Mouse (Mus musculus) 3134 (cell line): ENCODE measurements around the gene Gm44965.
A peak's percentile ranks its signal among the peaks of the same experiment; 100 is the strongest.
"Not testable (repeated sequence)": the region's sequence is repeated elsewhere in the genome, so short reads cannot be mapped to it uniquely, and the experiment has no call there.

Source experiments
- DNase-seq: peaks from one replicate; pipeline ENCODE4 v3.0.0-alpha.2; 2011; ENCODE audit warnings: low spot score; ENCODE audit not compliant: insufficient read length; ENCODE audit errors: extremely low read depth

Gm44965 gene

DNA sequence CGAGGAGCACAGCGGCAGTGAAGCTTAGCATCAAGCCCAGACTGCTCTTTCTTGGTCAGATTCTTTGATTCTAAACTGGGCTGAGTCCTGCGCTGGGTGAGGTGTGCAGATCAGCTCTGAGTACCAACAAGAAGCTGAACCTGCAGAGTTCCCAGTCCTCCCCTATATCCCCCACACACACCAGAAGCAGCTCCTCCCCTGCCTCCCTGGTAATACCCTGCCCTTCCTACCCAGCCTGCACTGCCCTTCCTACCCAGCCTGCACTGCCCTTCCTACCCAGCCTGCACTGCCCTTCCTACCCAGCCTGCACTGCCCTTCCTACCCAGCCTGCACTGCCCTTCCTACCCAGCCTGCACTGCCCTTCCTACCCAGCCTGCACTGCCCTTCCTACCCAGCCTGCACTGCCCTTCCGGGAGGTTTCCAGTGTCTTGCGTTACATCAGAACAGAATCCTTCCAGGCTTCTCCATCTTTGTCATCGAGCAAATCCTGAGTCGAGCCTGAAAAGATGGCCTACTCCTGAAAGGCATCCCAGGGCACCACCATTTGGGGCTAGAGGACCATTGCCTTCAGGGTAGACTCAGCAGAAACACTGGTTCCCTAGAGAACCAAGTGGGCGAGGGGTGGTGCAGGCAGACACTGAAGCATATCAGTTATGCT lies 28.6 kb downstream of the Gm44965 start:
- not testable (repeated sequence) for DNase-seq

DNA sequence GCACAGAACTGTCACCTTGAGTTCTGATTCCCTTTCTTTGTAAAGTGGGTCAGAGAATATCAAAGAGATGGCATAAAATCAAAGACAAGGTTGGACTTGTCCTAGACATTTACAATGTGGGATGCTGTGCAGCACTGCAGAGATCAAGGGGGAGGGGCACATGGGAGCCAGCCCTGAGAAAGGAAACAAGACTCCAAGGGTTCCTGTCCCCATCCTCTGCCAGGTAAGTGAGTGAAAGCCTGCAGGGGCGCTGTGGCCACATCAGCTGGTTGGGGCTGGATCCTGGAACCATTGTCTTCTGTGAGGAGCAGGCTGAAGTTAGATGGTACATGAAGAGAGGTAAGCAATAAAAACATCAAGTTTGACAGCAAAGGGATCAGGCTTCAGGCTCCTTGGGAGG lies 29.7 kb downstream of the Gm44965 start:
- DNase-seq = no peak

DNA sequence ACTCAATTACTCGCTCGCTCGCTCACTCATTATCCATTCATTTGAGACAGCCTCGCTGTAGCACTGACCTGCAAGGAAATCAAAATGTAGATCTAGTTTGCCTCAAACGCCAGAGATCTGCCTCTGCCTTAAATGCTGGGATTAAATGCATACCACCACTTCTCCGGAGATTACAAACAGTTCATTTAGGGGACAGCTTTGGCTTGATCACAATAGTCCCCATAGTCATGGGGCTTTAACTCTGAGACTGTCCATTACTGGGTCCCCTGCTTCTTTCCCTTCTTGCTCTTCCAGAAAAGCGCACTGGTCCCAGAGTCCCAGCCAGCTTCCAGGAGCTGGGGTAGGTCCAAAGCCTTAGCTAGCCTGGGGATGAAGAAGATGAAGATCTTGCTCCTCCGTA lies 32.7 kb downstream of the Gm44965 start, which contains the start of gene AI854703:
Gene AI854703 (plus strand): TSS at position 301 of the 400 bp plus-strand sequence.
- no peak for DNase-seq

DNA sequence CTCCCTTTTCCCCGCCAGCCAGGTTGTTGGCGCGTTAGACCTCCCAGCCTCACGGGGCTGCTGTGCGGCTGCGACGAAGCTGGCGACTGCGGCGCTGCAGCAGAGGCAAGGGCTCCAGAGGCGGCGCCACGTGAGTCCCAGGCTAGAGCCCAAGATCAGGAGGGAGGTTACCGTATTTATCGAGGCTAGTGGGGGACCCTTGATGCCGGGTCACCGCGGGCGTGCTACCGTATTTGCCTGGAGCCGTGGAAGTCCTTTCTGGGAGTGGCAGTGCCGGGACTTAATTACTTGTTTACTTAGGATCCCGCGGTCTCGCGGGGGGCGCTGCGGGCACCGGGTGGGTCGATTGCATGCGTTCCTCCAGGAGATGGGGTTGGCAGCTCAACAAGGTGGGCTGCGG lies 33.2 kb downstream of the Gm44965 start:
- DNase-seq = no peak

DNA sequence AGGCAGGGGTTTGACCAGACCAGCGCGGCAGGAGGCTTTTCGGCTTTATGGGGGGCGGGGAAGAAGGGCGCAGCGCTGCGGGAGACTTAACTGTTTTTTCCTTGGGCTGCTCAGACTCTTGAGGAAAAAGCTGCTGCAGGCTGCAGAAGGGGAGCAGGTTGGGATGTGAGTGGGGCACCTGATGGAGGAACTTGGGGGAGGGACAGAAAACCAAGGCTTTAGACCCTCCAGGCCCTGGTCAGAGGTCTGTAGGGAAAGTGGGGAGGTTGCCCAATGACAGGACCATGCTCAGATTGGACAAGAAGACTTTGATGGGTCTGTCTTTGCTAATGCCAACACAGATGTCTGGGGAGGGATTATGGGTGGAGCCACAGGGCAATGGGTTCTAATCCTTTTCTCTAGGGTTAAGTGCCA lies 33.8 kb downstream of the Gm44965 start:
- DNase-seq = no peak

DNA sequence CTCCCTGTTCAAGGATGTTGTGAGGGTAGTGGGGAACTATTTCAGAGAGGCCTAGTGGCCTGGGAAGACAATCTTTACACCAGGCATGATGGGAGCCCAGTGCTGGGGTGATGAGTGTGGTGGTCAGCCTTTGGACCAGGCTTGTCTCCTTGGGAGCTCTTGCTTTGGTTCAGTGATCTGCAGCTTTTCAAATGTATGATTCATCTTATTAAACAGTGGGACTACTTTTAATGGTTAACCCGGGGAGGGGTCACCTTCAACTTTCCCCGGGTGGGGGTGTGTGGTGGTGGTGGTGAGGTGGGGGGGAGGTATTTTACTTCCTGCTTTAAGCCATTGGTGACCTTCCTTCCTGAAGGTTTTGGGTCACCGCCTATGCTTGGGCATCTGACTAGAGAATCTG lies 34.6 kb downstream of the Gm44965 start:
- no peak for DNase-seq

DNA sequence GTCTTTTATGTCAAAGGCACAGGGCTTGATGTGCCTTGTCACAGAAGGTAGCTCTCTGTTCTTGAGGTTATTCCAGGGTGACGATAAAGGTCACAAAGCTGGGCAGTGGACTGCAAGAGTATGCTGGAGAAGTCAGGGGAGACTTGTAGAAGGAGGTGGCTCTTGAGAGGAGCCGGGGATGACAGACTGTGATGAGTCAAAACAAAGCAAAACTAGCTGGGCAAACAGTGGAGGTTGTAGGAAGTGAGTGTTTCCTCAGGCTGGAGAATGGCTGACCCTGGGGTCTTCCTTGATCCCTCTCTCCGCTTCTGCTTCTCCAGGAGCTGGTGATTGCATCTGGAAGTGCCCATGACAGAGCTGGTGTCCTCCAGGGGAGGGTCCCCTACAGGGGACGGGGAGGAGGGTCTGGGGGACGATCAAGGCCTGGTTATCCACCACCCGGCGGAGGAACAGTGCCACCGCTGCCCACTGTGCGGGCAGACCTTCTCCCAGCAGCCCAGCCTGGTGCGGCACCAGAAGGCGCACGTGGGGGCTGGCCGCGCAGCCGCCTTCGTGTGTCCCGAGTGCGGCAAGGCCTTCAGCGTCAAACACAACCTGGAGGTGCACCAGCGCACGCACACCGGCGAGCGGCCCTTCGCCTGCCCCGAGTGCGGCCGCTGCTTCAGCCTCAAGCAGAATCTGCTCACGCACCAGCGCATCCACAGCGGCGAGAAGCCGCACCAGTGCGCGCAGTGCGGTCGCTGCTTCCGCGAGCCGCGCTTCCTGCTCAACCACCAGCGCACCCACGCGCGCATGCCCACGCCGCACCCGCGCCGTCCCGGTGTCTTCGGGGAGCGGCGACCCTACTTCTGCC lies 35.3 kb downstream of the Gm44965 start:
- DNase-seq = no peak

DNA sequence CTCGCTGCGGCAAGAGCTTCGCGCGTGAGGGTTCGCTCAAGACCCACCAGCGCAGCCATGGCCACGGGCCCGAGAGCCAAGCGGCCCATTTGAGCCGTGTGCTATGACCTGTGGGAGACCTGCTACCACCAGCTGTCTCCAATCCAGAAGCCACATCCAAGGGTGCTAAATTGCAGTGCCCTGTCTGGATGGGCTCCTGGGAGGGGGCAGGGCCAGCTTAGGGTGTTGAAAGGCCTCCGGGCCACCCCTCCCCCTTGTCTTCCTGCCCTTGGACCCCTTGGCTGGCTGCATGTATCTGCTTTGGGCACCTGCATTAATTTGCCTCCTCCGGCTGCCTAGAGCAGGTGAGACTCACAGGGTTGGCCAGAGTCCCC lies 35.9 kb downstream of the Gm44965 start:
- DNase-seq = no peak

DNA sequence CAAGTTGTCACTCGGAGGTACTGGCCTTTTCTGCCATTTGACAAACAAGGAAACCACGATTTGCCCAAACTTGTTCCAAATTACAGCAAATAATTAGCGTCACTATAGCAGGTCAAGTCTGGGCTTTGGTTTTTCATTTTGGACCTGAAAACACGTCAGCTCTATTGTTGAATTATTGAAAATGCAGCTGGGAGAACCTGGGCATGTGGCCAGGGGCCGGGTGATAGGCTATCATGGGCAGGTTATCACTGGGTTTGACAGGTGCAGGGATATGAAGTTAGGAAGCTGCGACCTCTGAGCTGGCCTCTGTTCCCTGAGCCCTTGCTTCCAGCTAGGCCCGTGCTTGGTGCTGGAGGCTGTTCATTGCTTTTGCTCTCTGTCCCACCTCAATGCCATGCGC lies 37.1 kb downstream of the Gm44965 start:
- no peak for DNase-seq

DNA sequence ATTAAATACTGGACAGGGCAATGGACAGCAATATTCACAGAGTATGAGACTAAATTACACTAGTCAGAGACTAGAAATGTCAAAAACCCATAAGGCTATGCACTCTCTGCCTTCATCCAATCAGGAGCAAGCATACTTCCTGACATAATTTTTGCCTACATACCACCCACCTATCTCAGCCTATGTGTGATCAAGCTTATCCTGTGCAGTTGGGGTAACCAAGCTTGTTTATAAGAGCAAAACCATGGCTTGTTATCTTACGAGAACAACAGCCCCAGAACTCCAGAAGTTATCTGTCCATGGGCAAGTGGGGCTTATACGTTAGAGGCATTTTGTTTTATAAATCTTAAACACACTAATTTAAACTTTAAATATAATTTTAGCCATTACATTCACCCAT lies 41.4 kb downstream of the Gm44965 start:
- DNase-seq = no peak

DNA sequence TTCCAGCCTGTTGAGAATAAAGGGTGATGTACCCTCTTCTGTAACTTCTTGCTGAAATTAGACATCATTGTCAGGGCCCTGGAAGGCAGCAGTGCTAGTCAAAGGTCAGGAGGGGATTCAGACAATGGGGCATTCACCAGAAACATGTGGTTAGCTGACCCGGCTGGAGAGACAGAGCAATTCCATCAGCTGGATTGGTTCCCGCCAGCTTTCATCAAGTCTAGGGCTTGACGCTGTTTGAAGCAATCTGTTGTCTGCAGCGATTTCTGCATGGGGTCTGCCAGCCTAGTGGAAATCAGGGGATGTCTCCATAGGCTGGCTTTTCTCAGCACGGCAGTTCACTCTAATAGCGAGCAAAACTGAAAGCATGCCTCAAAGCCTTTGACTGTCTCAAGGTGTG lies 42.8 kb downstream of the Gm44965 start:
- no peak for DNase-seq

DNA sequence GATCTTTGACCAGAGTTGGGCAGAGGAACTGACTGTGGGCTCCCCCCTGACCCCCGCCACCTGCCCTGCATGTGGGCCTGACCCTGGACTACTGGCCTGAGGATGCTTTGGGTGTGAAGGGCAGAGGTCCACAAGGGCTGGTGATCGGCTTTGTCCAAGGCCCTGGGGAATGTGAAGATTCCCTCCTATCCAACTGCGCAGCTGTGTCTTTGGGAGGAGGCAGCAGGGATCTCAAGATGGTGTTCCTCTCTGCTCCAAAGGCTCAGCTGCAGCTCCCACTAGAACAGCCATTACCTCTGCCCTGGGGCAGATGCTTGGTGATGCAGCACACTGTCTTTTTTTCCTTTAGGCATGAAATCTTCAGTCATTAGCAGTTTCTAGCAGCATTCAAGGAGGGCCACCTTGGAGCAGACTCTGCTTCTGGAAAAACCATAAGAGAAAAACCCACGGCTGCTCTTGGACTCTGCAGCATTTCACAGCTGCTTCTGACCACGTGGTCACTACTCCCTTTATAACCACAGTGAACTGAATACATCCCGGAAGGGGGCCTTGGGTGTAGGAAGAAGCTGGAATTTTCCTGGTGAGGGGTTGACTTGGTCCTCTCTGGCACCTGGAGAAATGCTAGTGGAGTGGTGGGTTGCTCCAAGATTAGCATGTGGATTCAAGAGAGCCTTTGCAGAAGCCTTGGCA lies 44.2 kb downstream of the Gm44965 start:
- no peak for DNase-seq

DNA sequence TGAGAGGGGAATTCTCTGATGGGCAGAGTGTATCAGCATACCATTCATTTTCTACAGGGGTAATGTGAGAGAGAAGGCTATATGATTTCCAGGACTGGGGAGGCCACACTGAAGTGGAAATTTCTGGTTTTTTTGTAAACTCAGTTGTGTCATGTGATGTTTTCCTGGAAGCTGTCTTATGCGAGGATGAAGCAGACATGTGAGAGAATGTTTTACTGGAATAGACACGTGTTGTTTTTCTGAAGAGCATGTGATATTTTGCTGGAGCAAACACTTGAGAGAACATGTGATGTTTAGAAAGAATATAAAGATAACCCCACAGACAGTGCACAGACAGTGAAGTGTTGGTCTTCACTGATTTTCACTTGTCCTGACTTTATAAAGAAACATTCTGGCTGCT lies 44.8 kb downstream of the Gm44965 start:
- no peak for DNase-seq

DNA sequence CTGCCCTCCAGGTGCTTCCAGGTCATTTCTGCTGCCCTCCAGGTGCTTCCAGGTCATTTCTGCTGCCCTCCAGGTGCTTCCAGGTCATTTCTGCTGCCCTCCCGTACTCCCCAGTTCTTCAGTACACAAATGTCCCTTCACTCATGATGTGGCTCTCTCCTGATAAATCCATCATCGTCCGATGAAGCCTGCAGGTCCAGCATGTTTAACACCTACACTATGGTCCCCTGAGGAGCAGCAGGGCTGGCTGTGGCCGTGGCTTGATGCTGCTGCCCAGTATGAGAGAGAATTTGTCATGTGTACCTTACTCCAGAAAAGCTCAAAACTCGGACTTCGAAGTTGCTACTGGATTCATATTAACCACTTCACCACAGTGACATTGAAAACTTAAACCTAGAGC lies 47.6 kb downstream of the Gm44965 start:
- DNase-seq = no peak

DNA sequence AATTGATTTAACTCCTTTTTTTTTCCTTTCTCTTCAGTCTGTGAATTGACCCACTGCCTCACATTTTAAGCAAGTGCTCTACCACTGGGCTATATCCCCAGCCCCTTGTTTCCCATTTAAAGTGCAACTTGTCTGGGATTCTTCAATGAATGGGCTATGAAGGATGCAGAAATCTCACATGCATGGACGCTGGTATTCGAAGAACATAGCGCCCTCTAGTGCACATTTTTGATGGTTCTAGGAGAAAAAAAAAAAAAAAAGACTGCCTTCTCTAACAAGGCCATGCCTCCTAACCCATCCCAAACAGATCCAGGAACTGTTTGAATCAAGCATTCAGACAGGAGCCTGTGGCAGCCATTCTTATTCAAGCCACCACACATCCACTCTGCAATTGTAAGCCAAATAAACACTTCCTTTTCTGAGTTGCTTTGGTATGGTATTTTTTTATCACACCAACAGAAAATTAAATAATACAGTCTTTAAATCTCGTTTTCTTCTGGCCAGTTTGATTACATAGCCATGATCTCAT lies 49.1 kb downstream of the Gm44965 start:
- DNase-seq = peak; percentile 30

DNA sequence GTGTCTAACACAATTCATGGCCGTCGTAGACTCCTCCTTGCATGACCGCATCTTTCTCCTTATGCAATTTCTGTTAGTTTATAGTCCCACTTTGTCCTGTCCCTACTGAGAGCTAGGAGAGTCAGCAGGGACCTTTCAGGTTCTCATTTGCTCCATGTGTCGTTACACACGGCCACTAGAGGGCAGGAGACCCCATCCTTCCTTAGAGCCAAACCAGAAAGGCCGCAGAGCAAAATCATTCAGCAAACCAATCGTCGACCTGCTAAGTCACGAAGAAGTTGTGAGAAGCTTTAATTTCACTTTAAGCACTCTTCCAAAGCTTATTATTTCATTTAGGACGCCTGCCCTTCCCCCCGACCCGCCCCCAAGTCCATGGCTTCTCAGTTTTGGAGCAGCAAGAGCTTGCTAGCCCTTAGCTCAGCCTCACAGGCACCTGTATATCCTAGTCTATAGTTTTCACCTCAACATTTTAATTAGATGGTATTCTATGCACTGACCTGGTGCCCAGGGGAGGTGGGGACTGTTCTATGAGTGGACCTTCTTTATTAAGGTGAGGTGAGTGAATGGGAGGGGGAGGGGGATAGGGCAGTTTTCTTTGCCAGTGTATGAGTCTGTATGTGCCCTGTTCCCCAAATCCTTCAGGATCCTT lies 52.0 kb downstream of the Gm44965 start:
- peak; percentile 19 for DNase-seq

DNA sequence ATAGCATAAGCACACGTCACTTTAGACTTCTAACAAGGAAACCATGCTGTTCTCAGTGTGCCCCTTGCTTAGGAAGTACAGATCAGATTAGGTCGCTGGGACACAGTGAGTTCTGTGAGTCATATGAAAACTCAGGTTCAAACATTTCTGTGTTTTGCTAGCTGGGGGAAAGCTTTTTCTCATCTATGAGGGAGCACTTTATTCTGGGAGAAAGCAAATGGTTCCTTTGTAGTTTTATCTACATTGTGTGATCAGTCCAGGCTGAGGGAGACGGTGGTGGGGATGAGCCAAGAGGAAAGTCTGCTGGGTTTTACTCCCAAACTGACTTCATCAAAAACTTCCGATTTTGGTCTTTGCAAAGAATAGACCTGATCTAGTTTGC lies 52.6 kb downstream of the Gm44965 start:
- no peak for DNase-seq

DNA sequence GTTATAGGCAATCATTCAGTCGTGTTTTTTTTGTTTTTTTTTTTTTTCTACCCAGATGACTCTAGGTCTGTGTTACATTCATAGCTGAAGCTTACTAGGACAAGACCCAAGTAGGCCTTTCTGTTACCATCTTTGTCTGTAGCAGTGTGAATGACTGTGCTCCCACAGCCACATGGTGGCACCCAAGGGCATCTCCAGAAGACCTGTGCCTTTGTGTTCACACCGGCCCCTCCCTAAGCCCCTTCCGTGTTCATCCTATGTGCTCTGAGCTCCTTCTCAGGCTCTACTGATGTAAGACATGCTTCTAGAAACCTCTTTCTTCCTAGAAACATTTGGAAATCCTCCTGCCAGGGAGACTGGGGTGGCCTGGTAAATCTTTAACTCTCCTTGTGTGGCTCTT lies 53.3 kb downstream of the Gm44965 start, which contains the start of gene Gimap8:
Gene Gimap8 (plus strand): TSS at position 240 of the 400 bp plus-strand sequence.
- DNase-seq = no peak

DNA sequence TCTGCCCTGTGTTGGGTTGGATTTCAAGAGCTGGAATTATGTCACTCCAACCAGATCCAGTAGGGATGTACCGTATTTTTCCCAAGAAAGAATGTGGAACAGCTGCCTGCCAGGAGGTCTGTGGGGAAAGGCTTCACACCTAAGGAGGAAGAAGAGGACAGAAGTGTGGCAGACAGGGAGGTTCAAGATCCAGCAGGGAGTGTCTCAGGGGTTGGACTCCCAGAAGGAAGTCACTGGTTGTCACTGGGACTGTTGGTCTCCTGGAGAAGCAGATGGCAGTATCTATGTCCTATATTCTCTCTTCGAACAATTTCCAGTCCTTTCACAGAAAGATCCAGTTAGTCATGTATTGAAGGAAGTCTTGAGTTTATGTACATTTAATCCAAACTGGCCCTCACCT lies 53.9 kb downstream of the Gm44965 start:
- no peak for DNase-seq

DNA sequence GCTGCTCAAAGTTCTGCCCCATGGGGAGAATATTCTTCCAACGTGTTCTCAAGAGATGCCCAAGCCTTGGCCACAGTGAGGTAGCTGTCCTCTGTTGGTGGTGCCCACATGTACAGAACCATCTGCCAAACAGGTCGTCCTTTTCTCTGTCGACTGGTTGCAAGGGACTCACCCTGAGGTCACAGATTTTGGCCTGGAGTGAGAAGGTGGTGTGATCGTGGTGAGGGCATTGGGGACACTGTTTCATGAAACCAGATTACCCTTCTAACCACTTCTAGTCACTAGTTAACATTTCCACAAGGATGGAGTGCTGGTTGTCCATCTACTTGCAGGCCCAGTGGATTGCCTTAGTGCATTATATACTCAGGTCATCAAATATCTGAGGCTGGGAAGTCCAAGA lies 55.0 kb downstream of the Gm44965 start:
- DNase-seq = no peak

DNA sequence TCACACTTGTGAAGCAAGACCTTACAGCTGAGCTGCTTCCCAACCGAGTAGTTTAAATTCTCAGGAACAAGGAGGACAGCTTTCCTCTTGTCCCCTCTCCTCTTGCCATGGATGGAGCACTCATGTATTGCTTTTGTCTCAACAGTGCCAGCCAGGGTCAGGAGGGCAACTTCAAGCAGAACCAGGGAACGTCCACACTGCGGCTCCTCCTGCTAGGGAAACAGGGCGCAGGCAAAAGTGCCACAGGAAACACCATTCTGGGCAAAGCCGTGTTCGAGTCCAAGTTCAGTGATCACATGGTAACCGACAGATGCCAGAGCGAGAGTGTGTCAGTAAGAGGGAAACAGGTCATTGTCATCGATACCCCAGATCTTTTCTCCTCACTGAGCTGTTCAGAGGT lies 56.3 kb downstream of the Gm44965 start:
- DNase-seq = no peak
